Mouse (Mus musculus) hindbrain, embryonic 15.5 days (tissue): ENCODE measurements around the gene Bcl6. TPM values are rescaled to one million over a fixed set of nuclear protein-coding genes. Genes with fewer than 3 reads are reported as not detected.

ENCODE experiments used
- ATAC-seq: fragments of 200-750 bp; cut with Nextera tagmentation; 2 replicates; pipeline ENCODE4 v1.8.0; 2017; ENCODE audit warnings: low read depth, moderate number of reproducible peaks, moderate TSS enrichment; ENCODE audit not compliant: low FRiP score
- H3K27ac ChIP-seq: fragments of 300-500 bp; sonication (generic); replicated peaks from 2 replicates; pipeline ENCODE4 v1.5.1; 2015; ENCODE audit warnings: mild to moderate bottlenecking, inconsistent platforms
- H3K27me3 ChIP-seq: fragments of 300-500 bp; sonication (generic); 2 replicates; pipeline ENCODE4 v1.6.1; 2015; ENCODE audit warnings: control low read depth, inconsistent platforms
- H3K36me3 ChIP-seq: fragments of 300-500 bp; sonication (generic); 2 replicates; pipeline ENCODE4 v1.6.1; 2015; ENCODE audit warnings: control low read depth, inconsistent platforms
- H3K4me1 ChIP-seq: fragments of 300-500 bp; sonication (generic); replicated peaks from 2 replicates; pipeline ENCODE4 v1.6.1; 2015; ENCODE audit warnings: control low read depth, inconsistent platforms
- H3K4me2 ChIP-seq: fragments of 300-500 bp; sonication (generic); 2 replicates; pipeline ENCODE4 v1.6.1; 2015; ENCODE audit warnings: moderate library complexity, mild to moderate bottlenecking, inconsistent platforms
- H3K4me3 ChIP-seq: fragments of 300-500 bp; sonication (generic); 2 replicates; pipeline ENCODE4 v1.5.1; 2015; ENCODE audit warnings: mild to moderate bottlenecking, inconsistent platforms
- H3K9ac ChIP-seq: fragments of 300-500 bp; sonication (generic); 2 replicates; pipeline ENCODE4 v1.6.1; 2015; ENCODE audit warnings: inconsistent platforms
- H3K9me3 ChIP-seq: fragments of 300-500 bp; sonication (generic); 2 replicates; pipeline ENCODE4 v1.6.1; 2016; ENCODE audit warnings: control low read depth, inconsistent platforms
- WGBS: fragments of 180-500 bp; shearing (Covaris S2); methylation state at CpG from one replicate; pipeline ENCODE4 v1.1.7; 2015; 5-methylcytosine and 5-hydroxymethylcytosine counted together
- polyA plus RNA-seq: library from polyadenylated mRNA; unstranded; fragments of >200 nt; fragmentation: Nextera tagmentation; extraction: Ambion mirVana; gene quantifications from 2 replicates; pipeline ENCODE4 v1.2.1, GENCODE M21; 2015

The Bcl6 gene
- polyA plus RNA-seq, 1 experiment from 2014 or later, result 0.41 TPM

GRCm38 (mm10) chr16:23989209-23990160 is 833 bp upstream of the Bcl6 start:
- 3% methylated on average over 25 of the region's 25 CpGs for WGBS
- Histone ChIP-seq H3K9me3 (no peaks in the 10 kb centered on the region), H3K4me3 (peak overlapping the region; percentile 81), H3K4me1 (peaks cover 39% of the 10 kb centered on the region), H3K9ac (peak overlapping the region; percentile 68), H3K27ac (peak overlapping the region; percentile 99), H3K36me3 (no peaks in the 10 kb centered on the region), H3K27me3 (peaks cover 22% of the 10 kb centered on the region), H3K4me2 (peak overlapping the region; percentile 99)
- peak; percentile 62 for ATAC-seq

GRCm38 (mm10) chr16:23988157-23988465 is 541 bp downstream of the Bcl6 start:
- Histone ChIP-seq H3K27me3 (peaks cover 24% of the 10 kb centered on the region), H3K4me3 (peak overlapping the region; percentile 81), H3K4me2 (peak overlapping the region; percentile 99), H3K9me3 (no peaks in the 10 kb centered on the region), H3K27ac (peak overlapping the region; percentile 99), H3K4me1 (peaks cover 50% of the 10 kb centered on the region), H3K9ac (peak overlapping the region; percentile 68), H3K36me3 (no peaks in the 10 kb centered on the region)
- WGBS, result under 1% methylated on average over 13 of the region's 13 CpGs
- ATAC-seq, result no peak

GRCm38 (mm10) chr16:23987341-23988156 is 1.1 kb downstream of the Bcl6 start:
- Histone ChIP-seq H3K36me3 (no peaks in the 10 kb centered on the region), H3K4me1 (peaks cover 56% of the 10 kb centered on the region), H3K9ac (peak overlapping the region; percentile 68), H3K4me2 (peak overlapping the region; percentile 99), H3K27ac (peak overlapping the region; percentile 99), H3K27me3 (peaks cover 24% of the 10 kb centered on the region), H3K4me3 (peak overlapping the region; percentile 81), H3K9me3 (no peaks in the 10 kb centered on the region)
- 1% methylated on average over 60 of the region's 64 CpGs for WGBS
- ATAC-seq, result no peak

GRCm38 (mm10) chr16:23986871-23987270 is 1.8 kb downstream of the Bcl6 start:
- Histone ChIP-seq H3K4me1 (peaks cover 62% of the 10 kb centered on the region), H3K4me3 (peak overlapping the region; percentile 81), H3K9me3 (no peaks in the 10 kb centered on the region), H3K4me2 (peak overlapping the region; percentile 99), H3K9ac (peak overlapping the region; percentile 68), H3K27ac (no peak overlapping the region), H3K27me3 (peaks cover 22% of the 10 kb centered on the region), H3K36me3 (no peaks in the 10 kb centered on the region)
- under 1% methylated on average over 17 of the region's 17 CpGs for WGBS
- ATAC-seq, result no peak

DNA sequence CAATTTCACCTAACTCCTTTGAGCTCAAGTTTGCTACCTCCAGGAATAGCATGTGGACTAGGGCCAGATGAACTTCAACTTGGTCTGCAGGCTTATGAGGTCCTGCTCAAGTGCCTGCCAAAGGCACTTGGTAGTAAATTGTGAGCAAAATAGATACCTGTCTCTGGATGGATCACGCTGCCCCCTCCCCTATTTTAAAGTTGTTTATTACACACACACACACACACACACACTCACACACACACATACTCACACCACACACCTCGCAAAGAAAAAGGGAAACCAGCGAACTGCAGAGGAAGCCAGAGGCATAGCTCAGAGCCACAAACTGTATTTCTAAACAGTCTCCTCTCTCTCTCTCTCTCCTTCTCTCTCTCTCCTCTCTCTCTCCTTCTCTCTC is 2.5 kb downstream of the Bcl6 start:
- H3K4me3 ChIP-seq, result peak overlapping the region; percentile 81
- peaks cover 27% of the 10 kb centered on the region for H3K27me3 ChIP-seq
- no peak overlapping the region for H3K27ac ChIP-seq
- peaks cover 69% of the 10 kb centered on the region for H3K4me1 ChIP-seq
- peak overlapping the region; percentile 99 for H3K4me2 ChIP-seq
- WGBS, result 4% methylated on average over 2 of the region's 3 CpGs
- H3K9me3 ChIP-seq, result no peaks in the 10 kb centered on the region
- no peak for ATAC-seq
- no peak overlapping the region for H3K9ac ChIP-seq
- H3K36me3 ChIP-seq, result no peaks in the 10 kb centered on the region

GRCm38 (mm10) chr16:23985467-23985861 is 3.2 kb downstream of the Bcl6 start:
- ATAC-seq, result no peak
- Histone ChIP-seq H3K27ac (no peak overlapping the region), H3K4me1 (peaks cover 70% of the 10 kb centered on the region), H3K27me3 (peaks cover 30% of the 10 kb centered on the region), H3K36me3 (no peaks in the 10 kb centered on the region), H3K4me3 (peak overlapping the region; percentile 34; the same call in 1 of the 2 replicates), H3K9ac (no peak overlapping the region), H3K9me3 (no peaks in the 10 kb centered on the region), H3K4me2 (peak overlapping the region; percentile 99)
- 5% methylated on average over 6 of the region's 6 CpGs for WGBS

- Histone ChIP-seq H3K27me3 (peaks cover 35% of the 10 kb centered on the region), H3K4me3 (peak overlapping the region; percentile 34), H3K4me1 (peaks cover 68% of the 10 kb centered on the region), H3K27ac (peak overlapping the region; percentile 31), H3K9me3 (no peaks in the 10 kb centered on the region), H3K4me2 (peak overlapping the region; percentile 99), H3K9ac (peak overlapping the region; percentile 31), H3K36me3 (no peaks in the 10 kb centered on the region)
- no peak for ATAC-seq
- WGBS, result under 1% methylated on average over 21 of the region's 22 CpGs
Measured at GRCm38 (mm10) chr16:23984760-23985466, 3.7 kb downstream of the Bcl6 start.

GRCm38 (mm10) chr16:23984183-23984582 is 4.5 kb downstream of the Bcl6 start:
- WGBS, result 2% methylated on average over 22 of the region's 22 CpGs
- Histone ChIP-seq H3K4me2 (peak overlapping the region; percentile 99), H3K4me3 (peak overlapping the region; percentile 34), H3K4me1 (peaks cover 68% of the 10 kb centered on the region), H3K9ac (peak overlapping the region; percentile 31), H3K9me3 (no peaks in the 10 kb centered on the region), H3K27ac (no peak overlapping the region), H3K27me3 (peaks cover 42% of the 10 kb centered on the region), H3K36me3 (no peaks in the 10 kb centered on the region)
- peak; percentile 40; the same call in 1 of the 2 replicates for ATAC-seq

DNA sequence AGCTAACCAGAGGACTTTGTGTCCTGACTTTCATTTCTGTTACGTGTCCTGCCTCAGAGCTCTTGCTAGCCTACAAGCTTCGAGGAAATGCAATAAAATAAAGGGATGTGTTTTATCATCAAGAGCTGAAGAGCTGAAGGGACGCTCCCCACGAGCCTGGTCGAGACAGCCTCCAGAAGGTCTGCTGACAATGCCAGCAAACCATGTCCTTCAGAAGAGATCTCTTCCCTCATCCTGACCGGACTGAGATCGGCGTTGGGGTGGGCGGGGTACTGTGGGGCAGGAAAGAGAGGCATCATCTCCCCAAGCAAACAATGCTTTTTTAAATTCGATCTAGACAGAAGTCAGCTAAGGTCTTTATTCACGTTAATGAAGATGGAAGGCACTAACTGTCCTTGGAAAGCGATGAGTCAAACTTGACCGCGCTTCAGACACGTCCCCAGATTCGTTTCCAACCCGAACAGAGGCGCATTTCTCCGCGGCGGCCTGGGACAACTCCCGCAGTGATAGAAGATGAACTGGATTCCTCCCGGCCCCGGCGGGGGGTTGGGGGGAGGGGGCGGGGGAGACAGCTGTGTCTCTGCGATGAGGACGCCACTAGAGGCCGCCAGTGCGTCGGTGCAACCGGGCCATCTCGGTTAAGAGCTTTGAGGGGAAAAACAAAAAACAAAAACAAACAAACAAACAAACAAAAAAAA is 5.6 kb downstream of the Bcl6 start:
- Histone ChIP-seq H3K27me3 (peaks cover 45% of the 10 kb centered on the region), H3K4me1 (peaks cover 68% of the 10 kb centered on the region), H3K36me3 (no peaks in the 10 kb centered on the region), H3K9ac (peak overlapping the region; percentile 40), H3K4me2 (peak overlapping the region; percentile 99), H3K27ac (peak overlapping the region; percentile 45; the same call in 1 of the 2 replicates), H3K9me3 (no peaks in the 10 kb centered on the region), H3K4me3 (peak overlapping the region; percentile 43)
- peak; percentile 35 for ATAC-seq
- under 1% methylated on average over 33 of the region's 33 CpGs for WGBS

GRCm38 (mm10) chr16:23981925-23982851 is 6.5 kb downstream of the Bcl6 start:
- Histone ChIP-seq H3K9ac (peak overlapping the region; percentile 40; the same call in 1 of the 2 replicates), H3K36me3 (no peaks in the 10 kb centered on the region), H3K4me1 (peaks cover 63% of the 10 kb centered on the region), H3K4me2 (peak overlapping the region; percentile 99), H3K9me3 (no peaks in the 10 kb centered on the region), H3K27ac (0 out of 2 replicates have a peak overlapping the region, but pooled peaks have one; percentile 45), H3K27me3 (peaks cover 45% of the 10 kb centered on the region), H3K4me3 (peak overlapping the region; percentile 43)
- peak; percentile 80 for ATAC-seq
- 3% methylated on average over 28 of the region's 28 CpGs for WGBS
